Mouse (Mus musculus): Measurements from ENCODE around the gene Theg. TPM values are rescaled to one million over a fixed set of nuclear protein-coding genes. Genes with fewer than 3 reads are reported as not detected.

Gene Theg
- polyA plus RNA-seq, 1 experiment from 2014 or later, result not detected

GRCm38 (mm10) chr10:79530241-79530640 is 56.9 kb downstream of the Theg start:
- Histone ChIP-seq H3K9ac (ENCODE audit: low read length) (no peak overlapping the region), H3K36me3 (ENCODE audit: control insufficient read depth, insufficient read depth, low read length) (peaks cover 6% of the 10 kb centered on the region; the same call in 1 of the 2 replicates), H3K9me3 (replicated peaks; ENCODE audit: control insufficient read depth, low read length) (no peaks in the 10 kb centered on the region), H3K27me3 (ENCODE audit: control insufficient read depth, insufficient read depth, low read length) (no peaks in the 10 kb centered on the region), H3K4me3 (replicated peaks; ENCODE audit: low read length) (no peak overlapping the region), H3K4me1 (ENCODE audit: control insufficient read depth, insufficient read depth, low read length) (no peaks in the 10 kb centered on the region; the same call in 1 of the 2 replicates), H3K4me2 (ENCODE audit: low read depth, low read length) (no peak overlapping the region), H3K27ac (ENCODE audit: low read length) (no peak overlapping the region)
- WGBS, result 66% methylated on average over 8 of the region's 8 CpGs
- ATAC-seq (ENCODE audit: insufficient read depth, low FRiP score), result no peak

- no peak overlapping the region for H3K4me3 ChIP-seq (replicated peaks; ENCODE audit: low read length)
- no peaks in the 10 kb centered on the region for H3K9me3 ChIP-seq (replicated peaks; ENCODE audit: control insufficient read depth, low read length)
- no peak overlapping the region for H3K4me2 ChIP-seq (ENCODE audit: low read depth, low read length)
- no peak for ATAC-seq (ENCODE audit: insufficient read depth, low FRiP score)
- 82% methylated on average over 3 of the region's 3 CpGs for WGBS
- H3K36me3 ChIP-seq (ENCODE audit: control insufficient read depth, insufficient read depth, low read length), result peaks cover 6% of the 10 kb centered on the region; the same call in 1 of the 2 replicates
- no peak overlapping the region for H3K9ac ChIP-seq (ENCODE audit: low read length)
- no peaks in the 10 kb centered on the region; the same call in 1 of the 2 replicates for H3K4me1 ChIP-seq (ENCODE audit: control insufficient read depth, insufficient read depth, low read length)
- no peaks in the 10 kb centered on the region for H3K27me3 ChIP-seq (ENCODE audit: control insufficient read depth, insufficient read depth, low read length)
- no peak overlapping the region for H3K27ac ChIP-seq (ENCODE audit: low read length)
Measured at GRCm38 (mm10) chr10:79528081-79528480, 59.0 kb downstream of the Theg start.

- ATAC-seq (ENCODE audit: insufficient read depth, low FRiP score), result no peak
- 89% methylated on average over 6 of the region's 6 CpGs for WGBS
- peaks cover 6% of the 10 kb centered on the region; the same call in 1 of the 2 replicates for H3K36me3 ChIP-seq (ENCODE audit: control insufficient read depth, insufficient read depth, low read length)
- no peak overlapping the region for H3K4me3 ChIP-seq (replicated peaks; ENCODE audit: low read length)
- H3K9ac ChIP-seq (ENCODE audit: low read length), result no peak overlapping the region
- H3K27ac ChIP-seq (ENCODE audit: low read length), result no peak overlapping the region
- no peaks in the 10 kb centered on the region; the same call in 1 of the 2 replicates for H3K4me1 ChIP-seq (ENCODE audit: control insufficient read depth, insufficient read depth, low read length)
- no peaks in the 10 kb centered on the region for H3K9me3 ChIP-seq (replicated peaks; ENCODE audit: control insufficient read depth, low read length)
- no peaks in the 10 kb centered on the region for H3K27me3 ChIP-seq (ENCODE audit: control insufficient read depth, insufficient read depth, low read length)
- H3K4me2 ChIP-seq (ENCODE audit: low read depth, low read length), result no peak overlapping the region
Measured at GRCm38 (mm10) chr10:79527453-79527845, 59.7 kb downstream of the Theg start.

- no peak overlapping the region for H3K4me3 ChIP-seq (replicated peaks; ENCODE audit: low read length)
- no peaks in the 10 kb centered on the region for H3K9me3 ChIP-seq (replicated peaks; ENCODE audit: control insufficient read depth, low read length)
- ATAC-seq (ENCODE audit: insufficient read depth, low FRiP score), result no peak
- WGBS, result 84% methylated on average over 12 of the region's 12 CpGs
- no peak overlapping the region for H3K27ac ChIP-seq (ENCODE audit: low read length)
- no peak overlapping the region for H3K9ac ChIP-seq (ENCODE audit: low read length)
- peaks cover 6% of the 10 kb centered on the region; the same call in 1 of the 2 replicates for H3K36me3 ChIP-seq (ENCODE audit: control insufficient read depth, insufficient read depth, low read length)
- H3K27me3 ChIP-seq (ENCODE audit: control insufficient read depth, insufficient read depth, low read length), result no peaks in the 10 kb centered on the region
- H3K4me2 ChIP-seq (ENCODE audit: low read depth, low read length), result no peak overlapping the region
- no peaks in the 10 kb centered on the region; the same call in 1 of the 2 replicates for H3K4me1 ChIP-seq (ENCODE audit: control insufficient read depth, insufficient read depth, low read length)
Measured at GRCm38 (mm10) chr10:79526661-79527452, 60.3 kb downstream of the Theg start.

Small RNAs within 50 kb of the gene (microRNA-seq; reads per million reads assigned to microRNA genes)
- not detected for gene Mir6909

Other genes starting within 250 kb of the Theg start
- not detected in 2 replicates for gene Vmn2r82, start 230.8 kb downstream of the Theg start, polyA plus RNA-seq (2015; fragmentation: Nextera tagmentation; extraction: Ambion mirVana)
- gene Vmn2r83, start 118.6 kb downstream of the Theg start, polyA plus RNA-seq (2015; fragmentation: Nextera tagmentation; extraction: Ambion mirVana), result not detected in 2 replicates
- 69.9 and 88.4 TPM in 2 replicates for gene Plpp2, start 53.5 kb downstream of the Theg start, polyA plus RNA-seq (2015; fragmentation: Nextera tagmentation; extraction: Ambion mirVana)
- gene Mier2, start 32.1 kb downstream of the Theg start, polyA plus RNA-seq (2015; fragmentation: Nextera tagmentation; extraction: Ambion mirVana), result 40.7 and 46.8 TPM in 2 replicates
- 0.03 TPM in 1 of 2 replicates, not detected in the other for gene C2cd4c, start 26.7 kb upstream of the Theg start, polyA plus RNA-seq (2015; fragmentation: Nextera tagmentation; extraction: Ambion mirVana)
- gene Shc2, start 50.6 kb upstream of the Theg start, polyA plus RNA-seq (2015; fragmentation: Nextera tagmentation; extraction: Ambion mirVana), result 3.0 and 3.2 TPM in 2 replicates
- not detected in 2 replicates for gene Odf3l2, start 58.4 kb upstream of the Theg start, polyA plus RNA-seq (2015; fragmentation: Nextera tagmentation; extraction: Ambion mirVana)
- 33.7 and 41.9 TPM in 2 replicates for gene Madcam1, start 77.2 kb upstream of the Theg start, polyA plus RNA-seq (2015; fragmentation: Nextera tagmentation; extraction: Ambion mirVana)
- gene Tpgs1, start 82.0 kb upstream of the Theg start, polyA plus RNA-seq (2015; fragmentation: Nextera tagmentation; extraction: Ambion mirVana), result 47.4 and 53.2 TPM in 2 replicates
- 84.6 and 86.3 TPM in 2 replicates for gene Cdc34, start 94.9 kb upstream of the Theg start, polyA plus RNA-seq (2015; fragmentation: Nextera tagmentation; extraction: Ambion mirVana)
- gene Gzmm, start 101.7 kb upstream of the Theg start, polyA plus RNA-seq (2015; fragmentation: Nextera tagmentation; extraction: Ambion mirVana), result 0.31 and 0.44 TPM in 2 replicates
- gene Bsg, start 117.2 kb upstream of the Theg start, polyA plus RNA-seq (2015; fragmentation: Nextera tagmentation; extraction: Ambion mirVana), result 983 and 1,041 TPM in 2 replicates
- not detected in 2 replicates for gene Hcn2, start 129.3 kb upstream of the Theg start, polyA plus RNA-seq (2015; fragmentation: Nextera tagmentation; extraction: Ambion mirVana)
- gene Polrmt, start 159.2 kb upstream of the Theg start, polyA plus RNA-seq (2015; fragmentation: Nextera tagmentation; extraction: Ambion mirVana), result 33.3 and 40.9 TPM in 2 replicates
- gene Fgf22, start 167.7 kb upstream of the Theg start, polyA plus RNA-seq (2015; fragmentation: Nextera tagmentation; extraction: Ambion mirVana), result 0.37 and 0.50 TPM in 2 replicates
- gene Rnf126, start 179.6 kb upstream of the Theg start, polyA plus RNA-seq (2015; fragmentation: Nextera tagmentation; extraction: Ambion mirVana), result 29.9 and 34.8 TPM in 2 replicates
- 18.1 and 23.1 TPM in 2 replicates for gene Fstl3, start 189.9 kb upstream of the Theg start, polyA plus RNA-seq (2015; fragmentation: Nextera tagmentation; extraction: Ambion mirVana)
- gene Prss57, start 203.6 kb upstream of the Theg start, polyA plus RNA-seq (2015; fragmentation: Nextera tagmentation; extraction: Ambion mirVana), result 0.55 and 0.72 TPM in 2 replicates
- 56.8 and 58.0 TPM in 2 replicates for gene Palm, start 206.2 kb upstream of the Theg start, polyA plus RNA-seq (2015; fragmentation: Nextera tagmentation; extraction: Ambion mirVana)
- gene Misp, start 233.7 kb upstream of the Theg start, polyA plus RNA-seq (2015; fragmentation: Nextera tagmentation; extraction: Ambion mirVana), result 50.6 and 62.3 TPM in 2 replicates